Mouse (Mus musculus) thymus, adult 2 months (tissue): ENCODE data around the gene Qtrt2.

Source experiments
- CTCF ChIP-seq: fragments of 200-500 bp; IDR thresholded peaks from 2 replicates; pipeline ENCODE4 v1.5.1; 2012; ENCODE audit warnings: mild to moderate bottlenecking, control low read depth, low read length, moderate library complexity, borderline replicate concordance; ENCODE audit not compliant: control insufficient read depth, poor library complexity, insufficient read depth; ENCODE audit errors: extremely low read depth
- POLR2A ChIP-seq: fragments of 200-500 bp; IDR thresholded peaks from 2 replicates; pipeline ENCODE4 v1.6.1; 2012; ENCODE audit warnings: mild to moderate bottlenecking, low read length, control low read depth, moderate library complexity; ENCODE audit not compliant: control insufficient read depth, poor library complexity, insufficient read depth; ENCODE audit errors: extremely low read depth

DNA sequence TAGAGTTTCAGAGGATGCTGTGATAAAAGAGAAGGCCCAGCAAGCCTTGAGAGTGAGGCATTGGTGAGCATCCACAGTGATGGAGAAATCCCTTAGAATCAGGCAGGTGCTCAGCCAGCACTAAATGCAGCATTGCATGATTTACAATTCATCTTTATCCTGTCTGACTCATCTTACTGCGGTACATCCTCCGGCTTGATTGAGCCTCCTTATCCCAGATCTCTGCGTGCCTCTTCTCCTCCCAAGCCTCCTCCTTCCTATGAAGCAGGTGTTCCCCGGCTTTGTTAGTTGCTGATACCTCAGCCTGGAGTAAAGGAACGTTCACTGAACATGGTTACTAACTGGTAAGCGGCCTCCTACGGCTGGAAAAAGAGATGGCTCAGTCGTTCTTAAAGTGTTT lies 32.1 kb downstream of the Qtrt2 start:
- TF ChIP-seq CTCF (no peak), POLR2A (no peak)
